9 mouse cellular contexts compared by ENCODE assay signal in genomic region chr6:3511612-3512011, GRCm38 (mm10). TPM values are rescaled to one million over a fixed set of nuclear protein-coding genes. Genes with fewer than 3 reads are reported as not detected.
DNase-seq lines count a peak whose midpoint lies in the region; ATAC-seq and TF ChIP-seq lines count a peak whose summit lies in the region.
"Had no signal": no experiment of that assay in that cellular context is flagged by ENCODE, and none has a peak within 500 bp of the region (broad histone marks: within the 10 kb centered on the region; RNA-seq: fewer than 3 reads in every experiment).

No protein-coding gene starts in this region.

- H3K4me2 ChIP-seq in hindbrain, embryonic 12.5 days (replicated peaks): peak overlapping the region; percentile 44
- H3K4me2 ChIP-seq in neural tube, embryonic 12.5 days (replicated peaks): peak overlapping the region; percentile 34

- H3K27ac ChIP-seq in cortical plate, adult 2 months (ENCODE audit: insufficient read depth, low read length): peak overlapping the region; percentile 23; the same call in 1 of the 2 replicates
- peak overlapping the region; percentile 86 for H3K27ac ChIP-seq in hindbrain, embryonic 12.5 days
- H3K27ac ChIP-seq in neural tube, embryonic 12.5 days: 0 out of 2 replicates have a peak overlapping the region, but pooled peaks have one; percentile 27

- H3K4me3 ChIP-seq in cortical plate, adult 2 months (ENCODE audit: insufficient read depth, low read length): no peak overlapping the region
- H3K4me3 ChIP-seq in hindbrain, embryonic 12.5 days: no peak overlapping the region
- no peak overlapping the region for H3K4me3 ChIP-seq in neural tube, embryonic 12.5 days

- 32% methylated on average over 11 of the region's 11 CpGs for WGBS in hindbrain, embryonic 12.5 days
- WGBS in neural tube, embryonic 12.5 days: 49% methylated on average over 11 of the region's 11 CpGs

- H3K36me3 ChIP-seq in hindbrain, embryonic 12.5 days: no peaks in the 10 kb centered on the region
- no peaks in the 10 kb centered on the region for H3K36me3 ChIP-seq in neural tube, embryonic 12.5 days

- no peak for TF ChIP-seq CTCF in cortical plate, adult 2 months (IDR thresholded peaks at IDR 0.05; ENCODE audit: extremely low read depth, insufficient read depth, low read length)

- peak; percentile 64 for ATAC-seq in hindbrain, embryonic 12.5 days (ENCODE audit: low FRiP score)
- ATAC-seq in neural tube, embryonic 12.5 days (ENCODE audit: low FRiP score, low read depth): peak; percentile 30; the same call in 1 of the 2 replicates

- intact Hi-C loops in left cerebral cortex, postnatal 4 days (cut with DNase I): loop anchor here (5.0 kb wide), 1 partner anchor 1871 kb away; the partner anchor contains the start of gene Asb4
- intact Hi-C loops in left cerebral cortex, postnatal 10 days (cut with DNase I): loop anchor here (5.0 to 10.0 kb wide), 4 partner anchors 1233 to 1891 kb away; partner anchors contain the start of genes Asb4, Peg10 and Sgce
- intact Hi-C loops in left cerebral cortex, postnatal 36 days (cut with DNase I): loop anchor here (5.0 kb wide), 2 partner anchors 1036 to 1601 kb away; no protein-coding TSS in a partner anchor

- no peaks in the 10 kb centered on the region for H3K27me3 ChIP-seq in hindbrain, embryonic 12.5 days
- H3K27me3 ChIP-seq in neural tube, embryonic 12.5 days (replicated peaks): no peaks in the 10 kb centered on the region

- peak; percentile 39 for DNase-seq in left cerebral cortex, postnatal 4 days
- DNase-seq in left cerebral cortex, postnatal 10 days (ENCODE audit: extremely low spot score in 1 of 2, low spot score in 2 of 2): no peak
- no peak for DNase-seq in kidney, adult 11 months
- DNase-seq in urinary bladder, postnatal 36 days (ENCODE audit: low spot score in 2 of 2): no peak
- no peak for DNase-seq in left cerebral cortex, postnatal 36 days (ENCODE audit: low spot score in 2 of 2)

- H3K9ac ChIP-seq in hindbrain, embryonic 12.5 days: peak overlapping the region; percentile 50
- 0 out of 2 replicates have a peak overlapping the region, but pooled peaks have one; percentile 8 for H3K9ac ChIP-seq in neural tube, embryonic 12.5 days

- no peak for TF ChIP-seq POLR2A in cortical plate, adult 2 months (IDR thresholded peaks at IDR 0.05; ENCODE audit: extremely low read depth, insufficient read depth, low read length)

- H3K9me3 ChIP-seq in hindbrain, embryonic 12.5 days (replicated peaks): no peaks in the 10 kb centered on the region
- H3K9me3 ChIP-seq in neural tube, embryonic 12.5 days: no peaks in the 10 kb centered on the region

- H3K4me1 ChIP-seq in cortical plate, adult 2 months (ENCODE audit: control insufficient read depth, insufficient read depth, low read length): no peaks in the 10 kb centered on the region
- peaks cover 7% of the 10 kb centered on the region for H3K4me1 ChIP-seq in hindbrain, embryonic 12.5 days
- peaks cover 4% of the 10 kb centered on the region; the same call in 1 of the 2 replicates for H3K4me1 ChIP-seq in neural tube, embryonic 12.5 days

RNA-seq across cellular contexts. Expression of gene Vps50, which starts 13.4 kb away (rescaled TPM):
- 10 to 100 TPM; 61.2 to 61.5 TPM for total RNA-seq in left cerebral cortex, postnatal 4 days (2021)
- 10 to 100 TPM; 60.1 to 61.9 TPM for total RNA-seq in left cerebral cortex, postnatal 10 days (2021)
- 33.9 and 37.5 TPM in 2 replicates for polyA plus RNA-seq in cortical plate, adult 2 months (2012; rRNA removed)
- 40.0 and 41.3 TPM in 2 replicates for polyA plus RNA-seq in hindbrain, embryonic 12.5 days (2016; fragmentation: Nextera tagmentation; extraction: Ambion mirVana)
- 41.2 and 44.5 TPM in 2 replicates for polyA plus RNA-seq in neural tube, embryonic 12.5 days (2016; fragmentation: Nextera tagmentation; extraction: Ambion mirVana)
- 10 to 100 TPM; 55.0 to 57.5 TPM for total RNA-seq in left cerebral cortex, postnatal 36 days (2021)

RNA-seq across cellular contexts. Expression of gene Hepacam2, which starts 13.5 kb away (rescaled TPM):
- under 1 TPM; 0.77 to 0.80 TPM for total RNA-seq in left cerebral cortex, postnatal 4 days (2021)
- under 1 TPM; 0.54 to 0.67 TPM for total RNA-seq in left cerebral cortex, postnatal 10 days (2021)
- polyA plus RNA-seq in cortical plate, adult 2 months (2012; rRNA removed): 0.38 and 0.51 TPM in 2 replicates
- polyA plus RNA-seq in hindbrain, embryonic 12.5 days (2016; fragmentation: Nextera tagmentation; extraction: Ambion mirVana): 1.7 and 1.8 TPM in 2 replicates
- 1.0 and 1.9 TPM in 2 replicates for polyA plus RNA-seq in neural tube, embryonic 12.5 days (2016; fragmentation: Nextera tagmentation; extraction: Ambion mirVana)
- under 1 TPM; 0.43 to 0.91 TPM for total RNA-seq in left cerebral cortex, postnatal 36 days (2021)
- total RNA-seq: hematopoietic stem cell, adult 5-6 weeks had no signal

Comparison
In these comparisons a context has a peak if more than half of its experiments do, and no peak if none do; other contexts are left out.
1. H3K27ac ChIP-seq: peak in every context shown above with its lines; median percentile 86 in hindbrain, embryonic 12.5 days; 27 in neural tube, embryonic 12.5 days; 23 in cortical plate, adult 2 months.